Mouse (Mus musculus) retina, postnatal 1 day (tissue): ENCODE measurements at regions not wholly inside any gene's neighbourhood (a gene's known extent, or its start where the extent isn't known, plus 50 kb on each side); places are given as distances from the start of the nearest gene placed in this dataset.

Experiments used
- DNase-seq: peaks from one replicate; pipeline ENCODE4 v3.0.0-alpha.2; 2012

GRCm38 (mm10) chr19:18200105-18200782 lies 362.8 kb upstream of the Pcsk5 start:
- DNase-seq = no peak

GRCm38 (mm10) chr19:18189102-18189742 lies 351.8 kb upstream of the Pcsk5 start:
- no peak for DNase-seq

DNA sequence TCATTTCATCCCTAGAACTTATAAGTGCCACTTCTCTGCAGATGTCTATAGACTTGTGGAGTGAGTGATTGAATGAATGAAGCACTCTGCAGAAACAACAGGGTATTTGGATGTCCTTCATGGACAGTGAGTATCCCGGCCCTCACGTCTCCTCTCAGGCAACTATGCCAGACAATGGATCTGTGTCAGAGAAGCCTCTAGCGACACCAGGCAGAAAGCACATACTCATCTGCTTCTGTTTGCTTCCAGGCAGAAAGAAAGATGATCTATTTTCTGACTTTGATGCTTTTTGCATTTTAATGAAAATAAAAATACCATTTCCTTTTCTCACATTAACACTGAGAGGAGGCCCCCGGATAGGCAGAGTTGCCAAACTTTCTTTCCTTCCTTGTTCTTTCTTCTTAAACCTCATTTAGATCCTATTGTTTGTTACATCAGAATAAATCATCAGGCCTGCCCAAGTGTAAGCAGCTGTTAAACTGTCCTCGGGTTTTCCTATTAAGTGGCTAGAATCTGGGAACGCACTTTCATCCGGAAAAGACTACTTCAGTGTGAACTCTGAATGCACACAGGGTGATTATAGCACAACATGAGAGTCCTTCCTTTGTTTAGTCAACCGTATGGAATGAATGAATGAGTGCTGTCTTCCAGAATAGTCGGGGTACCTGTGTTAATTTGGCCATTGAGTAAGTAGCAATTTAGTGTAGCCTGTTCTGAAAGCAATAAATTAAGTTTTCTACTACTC lies 350.9 kb upstream of the Pcsk5 start:
- peak; percentile 47 for DNase-seq

GRCm38 (mm10) chr19:18185767-18186554 lies 348.5 kb upstream of the Pcsk5 start:
- no peak for DNase-seq

- no peak for DNase-seq
Observed at GRCm38 (mm10) chr19:18185211-18185610, 347.8 kb upstream of the Pcsk5 start.

DNA sequence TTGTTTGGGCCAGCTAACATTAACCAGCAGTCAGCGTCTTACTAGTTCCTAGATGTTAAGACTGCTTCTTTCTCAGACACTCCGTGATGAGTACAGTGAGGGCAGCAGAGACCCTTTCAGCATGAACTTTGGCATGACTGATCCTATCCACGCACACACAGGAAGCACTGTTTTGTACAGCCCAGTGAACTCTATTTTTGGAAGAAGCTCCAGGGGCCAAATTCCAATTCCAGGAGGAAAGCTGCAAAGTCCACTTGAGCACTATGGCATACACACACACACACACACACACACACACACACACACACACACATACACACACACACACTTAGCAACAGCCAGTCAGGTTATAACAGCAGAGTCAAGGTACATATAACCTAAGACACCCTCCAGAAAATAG lies 338.8 kb upstream of the Pcsk5 start:
- no peak for DNase-seq

- DNase-seq = no peak
Observed at GRCm38 (mm10) chr19:18146494-18146893, 309.1 kb upstream of the Pcsk5 start.

DNA sequence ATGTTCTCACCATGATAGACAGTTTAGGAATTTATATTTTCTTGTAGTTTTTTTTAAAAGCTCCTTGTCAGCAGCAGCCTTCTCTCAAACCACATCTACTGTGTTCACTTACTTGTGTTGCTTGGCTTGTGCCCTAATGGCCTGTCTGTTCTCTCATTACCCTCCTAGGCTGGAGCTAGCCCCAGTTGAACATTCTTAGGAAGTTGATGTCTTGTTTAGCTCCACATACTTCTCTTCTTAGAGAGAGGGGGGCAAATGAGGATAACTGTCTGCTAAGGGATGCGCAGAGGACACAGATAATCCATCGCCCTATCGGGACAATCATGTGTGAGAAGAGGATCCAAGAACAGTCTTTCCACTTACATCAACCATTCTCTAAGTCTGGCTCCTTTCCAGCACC lies 293.5 kb upstream of the Pcsk5 start:
- DNase-seq = no peak

DNA sequence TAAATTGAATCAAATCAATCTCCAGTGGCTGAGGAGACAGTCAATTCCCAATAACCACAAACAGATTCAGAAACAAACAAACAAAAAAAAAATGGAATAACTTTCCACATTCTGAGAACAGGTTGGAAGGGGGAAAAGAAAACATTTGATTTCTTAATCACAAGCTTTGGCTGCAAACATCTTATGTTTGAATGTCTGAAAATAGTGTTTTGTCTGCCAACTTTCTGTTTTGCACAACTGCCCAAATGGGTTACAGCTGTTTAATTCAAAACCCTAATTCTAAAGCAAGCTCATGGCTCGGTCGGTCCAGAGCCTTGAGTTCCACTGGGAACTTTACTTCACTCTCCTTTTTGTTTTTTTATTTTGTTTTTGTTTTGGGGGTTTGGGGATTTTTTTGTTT lies 291.4 kb upstream of the Pcsk5 start:
- DNase-seq = no peak

GRCm38 (mm10) chr19:18106236-18106635 lies 268.8 kb upstream of the Pcsk5 start:
- DNase-seq = no peak

- DNase-seq = no peak
Observed at GRCm38 (mm10) chr19:18104590-18104989, 267.2 kb upstream of the Pcsk5 start.

DNA sequence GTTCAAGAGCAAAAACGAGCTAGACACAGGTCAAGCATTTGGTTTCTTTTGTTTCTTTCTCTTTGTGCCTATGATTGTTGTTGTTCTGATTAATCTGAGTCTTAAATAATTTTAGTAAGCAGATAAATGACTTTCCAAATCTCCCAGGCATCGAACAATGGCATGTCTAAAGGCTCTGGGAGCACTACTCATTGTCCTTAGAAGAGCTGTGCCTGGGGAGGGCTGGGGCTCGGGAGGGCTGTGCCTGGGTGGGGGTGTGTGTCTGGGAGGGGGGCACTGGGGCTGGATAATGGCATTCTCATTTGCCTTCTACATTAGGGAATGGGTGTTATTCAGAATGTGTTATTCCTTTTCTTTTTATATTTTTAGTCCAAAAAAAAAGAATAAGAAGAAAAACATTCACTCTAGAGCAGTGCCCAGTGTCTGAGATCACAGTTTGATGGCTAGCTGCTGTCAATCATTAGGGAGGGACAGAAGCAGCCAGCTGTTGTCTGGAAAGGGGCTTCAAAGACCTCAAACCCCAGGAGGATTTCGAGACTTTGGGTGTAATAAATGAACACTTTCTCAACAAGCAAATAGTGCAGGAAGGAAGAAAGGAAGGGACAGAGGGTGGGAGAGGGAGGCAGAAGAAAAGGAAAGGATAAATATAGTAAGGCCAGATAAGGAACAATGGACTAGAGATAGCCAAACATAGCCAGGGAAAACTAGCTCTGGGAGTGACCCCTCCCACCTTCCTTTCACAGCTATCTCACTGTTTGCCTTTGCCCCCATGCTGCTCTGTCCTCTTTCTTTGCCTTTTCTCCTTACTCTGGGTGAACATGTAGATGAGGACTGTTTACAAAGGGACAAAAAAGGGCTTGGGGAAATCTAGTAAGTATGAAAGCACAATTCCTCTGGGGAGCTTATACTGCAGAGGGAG lies 264.2 kb upstream of the Pcsk5 start:
- no peak for DNase-seq

GRCm38 (mm10) chr19:18083312-18083711 lies 245.9 kb upstream of the Pcsk5 start:
- no peak for DNase-seq

DNA sequence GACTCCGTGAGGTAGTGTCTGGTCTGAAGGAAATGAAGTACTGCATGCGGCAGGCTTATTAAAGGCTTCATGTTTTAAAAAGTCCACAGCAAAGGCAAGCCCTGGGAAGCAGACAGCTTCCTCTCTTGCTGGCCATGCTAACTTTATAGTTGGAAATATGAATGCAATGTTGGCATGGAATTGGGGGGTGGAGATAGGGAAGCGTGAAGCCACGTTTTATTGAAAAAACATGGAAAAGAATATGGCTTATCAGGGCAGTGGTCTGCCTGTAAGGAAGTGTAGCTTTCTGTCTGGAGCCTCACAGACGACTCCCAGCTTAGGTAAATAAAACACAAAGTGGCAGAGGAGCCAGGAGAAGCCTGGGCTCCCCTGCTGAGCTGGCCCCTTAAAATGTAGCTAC lies 231.5 kb upstream of the Pcsk5 start:
- DNase-seq = no peak

- no peak for DNase-seq
Observed at GRCm38 (mm10) chr19:18067855-18068494, 230.5 kb upstream of the Pcsk5 start.

DNA sequence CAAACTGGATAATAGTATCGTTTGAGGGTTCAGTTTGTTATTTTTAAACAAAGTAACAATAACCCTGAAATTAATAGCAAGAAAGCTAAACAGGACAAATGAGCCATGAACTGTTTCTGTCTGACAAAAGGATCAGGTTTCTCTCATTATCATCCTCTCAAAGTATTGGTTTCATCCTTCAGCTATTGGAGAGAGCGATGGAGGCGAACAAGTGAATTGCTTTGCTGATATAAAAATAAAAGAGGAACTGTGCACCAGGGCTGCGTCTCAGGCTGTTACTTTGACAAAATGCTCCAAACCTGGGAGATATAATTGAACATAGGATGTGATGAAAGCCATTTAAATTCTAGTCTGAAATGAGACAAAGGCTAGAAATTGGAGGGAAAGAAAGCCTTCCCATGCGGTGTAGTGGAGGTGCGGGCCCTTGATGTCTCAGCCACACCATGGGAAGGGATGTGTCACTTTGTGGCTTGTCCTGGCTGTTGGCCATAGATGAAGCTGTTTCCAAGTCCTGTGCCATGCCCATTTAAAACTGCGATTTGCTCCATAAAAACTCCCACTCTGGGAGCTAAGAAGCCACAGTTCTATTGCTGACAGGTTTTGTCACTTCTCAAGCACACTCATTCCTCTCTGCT lies 219.9 kb upstream of the Pcsk5 start:
- DNase-seq = no peak

GRCm38 (mm10) chr19:18056414-18057254 lies 219.2 kb upstream of the Pcsk5 start:
- DNase-seq = peak; percentile 9

DNA sequence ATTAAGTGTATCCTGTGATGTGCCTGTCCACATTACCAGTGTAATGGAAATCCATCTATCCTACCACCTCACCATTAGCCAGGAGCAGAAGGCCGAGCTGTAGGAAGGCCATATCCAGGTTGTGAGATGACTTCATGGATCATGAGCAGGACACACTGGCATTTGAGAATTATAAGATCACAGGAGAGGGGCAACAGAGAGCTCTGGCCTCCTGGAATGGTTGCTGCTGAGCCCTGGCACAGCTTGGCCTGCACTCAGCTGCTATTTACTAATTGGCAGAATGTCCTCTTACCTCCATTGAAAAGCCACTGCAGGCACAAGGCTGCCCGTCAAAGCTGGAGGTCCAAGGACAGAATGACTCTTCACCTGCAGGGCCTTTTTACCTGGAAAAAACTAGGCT lies 212.9 kb upstream of the Pcsk5 start:
- no peak for DNase-seq

- DNase-seq = no peak
Observed at GRCm38 (mm10) chr19:18034225-18034624, 196.8 kb upstream of the Pcsk5 start.

DNA sequence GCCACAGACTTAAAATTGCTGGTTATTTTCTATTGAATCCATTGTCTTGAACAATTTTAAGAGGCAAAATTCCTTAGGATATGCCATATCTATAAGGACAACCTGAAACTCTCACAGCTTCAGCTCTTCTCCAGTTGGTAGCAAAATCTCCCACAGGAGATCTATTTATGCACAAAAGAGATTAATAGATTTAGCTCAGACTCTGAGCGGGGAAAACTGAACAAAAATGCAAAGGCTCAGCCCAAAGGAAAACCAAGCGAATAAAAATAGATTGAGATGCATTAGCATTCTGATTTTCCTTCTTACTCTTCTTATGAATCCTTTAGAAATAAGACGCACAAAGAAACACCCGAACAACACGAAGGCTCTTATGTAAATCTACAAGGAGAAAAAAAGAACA lies 196.2 kb upstream of the Pcsk5 start:
- DNase-seq = no peak
